Mouse (Mus musculus) heart, embryonic 16.5 days (tissue): ENCODE results near the gene Paxbp1. TPM values are rescaled to one million over a fixed set of nuclear protein-coding genes. Genes with fewer than 3 reads are reported as not detected.

ENCODE experiments used
- ATAC-seq: fragments of 200-750 bp; cut with Nextera tagmentation; replicated peaks from 2 replicates; pipeline ENCODE4 v1.8.0; 2017; ENCODE audit warnings: moderate number of reproducible peaks; ENCODE audit not compliant: insufficient read depth, low FRiP score; ENCODE audit errors: extremely low read depth
- H3K27ac ChIP-seq: fragments of 300-500 bp; sonication (generic); 2 replicates; pipeline ENCODE4 v1.5.1; 2014; ENCODE audit warnings: mild to moderate bottlenecking, low read length, control low read depth, moderate library complexity
- H3K27me3 ChIP-seq: fragments of 300-500 bp; sonication (generic); 2 replicates; pipeline ENCODE4 v1.6.1; 2014; ENCODE audit warnings: low read length, mixed read lengths; ENCODE audit not compliant: control insufficient read depth, insufficient read depth
- H3K36me3 ChIP-seq: fragments of 300-500 bp; sonication (generic); 2 replicates; pipeline ENCODE4 v1.6.1; 2014; ENCODE audit not compliant: control insufficient read depth, insufficient read depth
- H3K4me1 ChIP-seq: fragments of 300-500 bp; sonication (generic); 2 replicates; pipeline ENCODE4 v1.6.1; 2014; ENCODE audit warnings: low read length, mixed read lengths; ENCODE audit not compliant: control insufficient read depth, insufficient read depth
- H3K4me2 ChIP-seq: fragments of 300-500 bp; sonication (generic); 2 replicates; pipeline ENCODE4 v1.6.1; 2014; ENCODE audit warnings: low read depth, mild to moderate bottlenecking, control low read depth, low read length
- H3K4me3 ChIP-seq: fragments of 300-500 bp; sonication (generic); 2 replicates; pipeline ENCODE4 v1.5.1; 2014; ENCODE audit warnings: mild to moderate bottlenecking, control low read depth, low read length
- H3K9ac ChIP-seq: fragments of 300-500 bp; sonication (generic); 2 replicates; pipeline ENCODE4 v1.6.1; 2014; ENCODE audit warnings: low read length, control low read depth
- H3K9me3 ChIP-seq: fragments of 300-500 bp; sonication (generic); replicated peaks from 2 replicates; pipeline ENCODE4 v1.6.1; 2016; ENCODE audit warnings: low read length; ENCODE audit not compliant: control insufficient read depth
- WGBS: fragments of 180-500 bp; shearing (Covaris S2); extraction: QIAGEN DNeasy Blood & Tissue Kit; methylation state at CpG from one replicate; pipeline ENCODE4 v1.1.7; 2014; 5-methylcytosine and 5-hydroxymethylcytosine counted together
- polyA plus RNA-seq: library from polyadenylated mRNA; unstranded; fragments of >200 nt; fragmentation: Nextera tagmentation; extraction: Ambion mirVana; gene quantifications from 2 replicates; pipeline ENCODE4 v1.2.1, GENCODE M21; 2015

The Paxbp1 gene
- polyA plus RNA-seq, 1 experiment from 2014 or later: 43.4 TPM

DNA sequence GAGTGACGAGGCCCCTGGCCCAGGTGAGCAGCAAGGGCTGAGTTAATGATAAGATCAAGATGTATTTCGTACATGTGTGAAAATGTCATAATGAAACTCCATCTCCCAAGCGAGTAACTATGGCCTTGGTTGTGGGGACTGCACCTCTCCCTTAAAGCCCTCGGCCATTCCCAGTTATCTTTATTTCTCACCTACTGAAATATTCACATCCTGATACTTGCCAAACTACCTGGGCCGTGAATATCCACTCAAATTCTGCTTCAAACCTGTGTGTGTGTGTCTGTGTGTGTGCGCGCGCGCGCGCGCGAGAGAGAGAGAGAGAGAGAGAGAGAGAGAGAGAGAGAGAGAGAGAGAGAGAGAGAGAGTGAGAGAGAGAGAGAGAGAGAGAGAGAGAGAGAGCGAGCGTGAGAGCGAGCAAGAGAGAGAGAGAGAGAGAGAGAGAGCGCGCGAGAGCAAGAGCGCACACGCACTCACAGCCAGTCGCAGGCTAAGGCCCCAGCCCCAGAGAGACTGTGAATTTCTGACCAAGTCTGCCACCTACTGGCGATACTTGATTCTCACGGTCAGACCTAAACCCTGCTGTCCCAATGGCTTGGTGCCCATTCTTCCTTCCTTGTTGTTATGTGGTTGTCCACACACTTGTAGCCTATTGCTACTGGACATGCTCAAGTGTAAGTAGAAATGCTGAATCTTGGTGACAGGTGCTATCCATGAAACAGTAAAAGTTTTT, 29.0 kb upstream of the Paxbp1 start:
- Histone ChIP-seq H3K4me3 (no peak overlapping the region), H3K4me1 (0 out of 2 replicates have a peak, but pooled peaks cover 3% of the 10 kb centered on the region), H3K9ac (no peak overlapping the region; the same call in 1 of the 2 replicates), H3K36me3 (no peaks in the 10 kb centered on the region), H3K4me2 (peak overlapping the region; percentile 20; the same call in 1 of the 2 replicates), H3K27ac (no peak overlapping the region), H3K27me3 (no peaks in the 10 kb centered on the region), H3K9me3 (peaks cover 4% of the 10 kb centered on the region; the same call in 1 of the 2 replicates)
- 34% methylated on average over 23 of the region's 24 CpGs for WGBS
- ATAC-seq: peak; percentile 95

DNA sequence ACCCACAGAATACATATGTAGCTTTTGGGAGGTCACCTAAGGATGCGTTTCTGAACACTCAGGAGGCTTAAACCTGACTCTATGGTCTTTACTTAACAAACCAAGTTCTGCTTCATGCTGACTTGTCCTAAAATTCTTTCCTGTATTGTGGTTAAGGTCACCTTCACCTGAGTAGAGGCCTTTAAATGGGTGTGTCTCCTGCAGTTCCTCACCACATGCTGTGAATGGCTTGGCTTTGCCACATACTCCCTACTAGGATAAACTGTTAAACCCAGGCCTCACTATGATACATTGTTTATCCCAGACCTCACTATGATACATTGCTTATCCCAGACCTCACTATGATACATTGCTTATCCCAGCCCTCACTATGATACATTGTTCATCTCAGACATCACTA, 27.9 kb upstream of the Paxbp1 start:
- Histone ChIP-seq H3K9ac (no peak overlapping the region), H3K27me3 (no peaks in the 10 kb centered on the region), H3K4me2 (no peak overlapping the region), H3K27ac (no peak overlapping the region), H3K36me3 (no peaks in the 10 kb centered on the region), H3K9me3 (no peaks in the 10 kb centered on the region), H3K4me3 (no peak overlapping the region), H3K4me1 (0 out of 2 replicates have a peak, but pooled peaks cover 3% of the 10 kb centered on the region)
- WGBS: 94% methylated on average over 1 of the region's 1 CpGs
- ATAC-seq: no peak

DNA sequence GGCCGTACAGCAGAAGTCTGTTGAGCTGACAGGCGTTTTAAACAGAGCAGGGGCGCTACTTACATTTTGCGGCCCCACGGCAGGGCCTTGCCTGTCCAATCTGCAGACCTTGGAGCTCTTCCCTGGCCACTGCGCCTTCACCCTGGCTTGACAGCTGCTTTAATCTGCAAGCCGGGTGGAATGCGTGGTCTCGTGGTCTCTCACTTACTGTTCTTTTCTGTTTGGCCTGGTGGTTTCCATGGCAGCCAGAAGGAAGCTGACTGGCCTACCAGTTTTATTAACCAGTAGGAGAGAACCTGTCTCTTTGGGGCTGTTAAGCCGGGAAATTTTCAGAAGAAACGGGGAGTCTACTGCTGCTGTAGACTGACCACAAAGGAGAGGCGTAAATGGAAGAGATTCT, 24.6 kb upstream of the Paxbp1 start:
- ATAC-seq: no peak; the same call in 1 of the 2 replicates
- WGBS: 25% methylated on average over 12 of the region's 12 CpGs
- H3K9me3 ChIP-seq: no peaks in the 10 kb centered on the region

DNA sequence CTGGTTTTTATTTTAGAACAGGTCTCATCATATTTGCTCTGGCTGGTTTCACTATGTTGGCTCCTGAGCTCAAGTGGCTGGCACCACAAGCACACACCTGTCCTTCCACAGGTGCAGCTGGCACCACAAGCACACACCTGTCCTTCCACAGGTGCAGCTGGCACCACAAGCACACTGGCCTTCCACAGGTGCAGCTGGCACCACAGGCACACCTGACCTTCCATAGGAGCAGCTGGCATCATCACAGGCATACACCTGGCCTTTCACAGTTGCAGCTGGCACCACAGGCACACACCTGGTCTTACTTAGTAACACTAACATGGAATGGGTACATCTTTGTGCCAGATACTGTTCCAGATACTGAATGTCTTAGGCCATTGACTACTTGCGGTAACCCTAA, 22.8 kb upstream of the Paxbp1 start:
- Histone ChIP-seq H3K9me3 (no peaks in the 10 kb centered on the region), H3K36me3 (no peaks in the 10 kb centered on the region), H3K4me2 (no peak overlapping the region), H3K4me3 (no peak overlapping the region), H3K27me3 (no peaks in the 10 kb centered on the region), H3K27ac (no peak overlapping the region), H3K9ac (no peak overlapping the region), H3K4me1 (no peaks in the 10 kb centered on the region)
- 91% methylated on average over 1 of the region's 1 CpGs for WGBS
- ATAC-seq: no peak

More for the DNA sequence above, 24.6 kb upstream of the Paxbp1 start:
- H3K4me3 ChIP-seq: no peak overlapping the region
- no peaks in the 10 kb centered on the region for H3K36me3 ChIP-seq
- H3K4me1 ChIP-seq: 0 out of 2 replicates have a peak, but pooled peaks cover 3% of the 10 kb centered on the region
- no peaks in the 10 kb centered on the region for H3K27me3 ChIP-seq
- no peak overlapping the region for H3K27ac ChIP-seq
- H3K9ac ChIP-seq: no peak overlapping the region
- H3K4me2 ChIP-seq: no peak overlapping the region

DNA sequence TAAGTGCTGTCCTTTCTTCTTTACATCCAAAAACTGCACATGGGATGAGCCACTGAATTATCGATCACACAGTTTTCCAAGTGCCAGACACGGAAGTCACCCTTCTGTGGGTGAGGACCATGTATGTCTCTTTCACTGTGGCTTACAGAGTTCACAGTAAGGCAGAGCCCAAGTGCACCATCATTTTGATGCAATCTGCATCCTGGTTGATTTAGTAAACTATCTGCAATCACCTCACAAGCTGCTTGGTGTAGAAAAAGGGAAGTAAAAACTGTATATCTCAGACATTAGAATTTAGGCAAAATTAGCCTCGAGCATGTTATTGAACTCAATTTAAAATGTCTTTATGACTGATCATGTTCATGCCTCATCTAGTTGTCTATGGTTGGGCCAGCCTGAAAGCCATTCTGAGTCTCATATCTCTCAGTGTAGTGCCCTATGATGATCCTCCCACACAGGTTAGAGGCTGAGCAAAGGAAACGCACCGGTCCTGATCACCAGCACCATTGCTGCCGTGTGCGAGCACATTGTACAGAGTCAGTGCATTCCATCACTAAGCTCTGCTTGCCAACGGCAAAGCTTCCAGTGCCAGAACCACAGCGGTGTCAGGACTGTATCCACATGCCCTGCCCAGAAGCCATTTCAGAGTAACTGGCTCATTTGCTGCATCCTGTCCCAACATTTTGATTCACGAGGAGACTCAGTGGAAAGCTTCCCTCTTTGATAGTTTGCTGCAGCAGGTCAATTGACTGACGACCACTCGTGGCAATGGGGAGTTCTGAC, 20.4 kb upstream of the Paxbp1 start:
- 74% methylated on average over 12 of the region's 12 CpGs for WGBS
- no peak overlapping the region for H3K9ac ChIP-seq
- no peaks in the 10 kb centered on the region for H3K36me3 ChIP-seq
- ATAC-seq: no peak
- H3K9me3 ChIP-seq: no peaks in the 10 kb centered on the region
- H3K27ac ChIP-seq: no peak overlapping the region
- no peaks in the 10 kb centered on the region for H3K27me3 ChIP-seq
- H3K4me1 ChIP-seq: no peaks in the 10 kb centered on the region
- no peak overlapping the region for H3K4me3 ChIP-seq
- no peak overlapping the region for H3K4me2 ChIP-seq

DNA sequence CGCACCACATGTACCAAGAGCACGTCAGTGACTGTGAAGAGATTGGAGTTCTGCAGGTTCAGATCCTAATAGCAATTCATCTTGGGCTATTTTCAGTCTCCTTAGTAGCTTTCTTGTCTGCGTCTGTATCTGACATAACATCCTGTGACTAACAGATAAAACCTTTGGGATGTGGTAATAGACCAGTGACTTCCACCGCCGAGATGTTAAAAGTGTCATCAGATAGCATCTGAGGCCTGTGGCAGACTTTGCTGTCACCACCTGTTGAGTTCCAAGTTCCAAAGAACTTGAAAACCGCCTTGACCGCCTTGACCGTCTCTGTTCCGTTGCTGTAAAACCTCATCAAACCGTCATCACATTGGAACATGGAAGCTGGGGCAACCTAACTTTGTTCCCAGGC, 19.4 kb upstream of the Paxbp1 start:
- Histone ChIP-seq H3K9me3 (no peaks in the 10 kb centered on the region), H3K4me3 (no peak overlapping the region), H3K9ac (no peak overlapping the region), H3K27me3 (0 out of 2 replicates have a peak, but pooled peaks cover 4% of the 10 kb centered on the region), H3K27ac (no peak overlapping the region), H3K36me3 (no peaks in the 10 kb centered on the region), H3K4me1 (no peaks in the 10 kb centered on the region), H3K4me2 (no peak overlapping the region)
- WGBS: 64% methylated on average over 10 of the region's 10 CpGs
- no peak for ATAC-seq

DNA sequence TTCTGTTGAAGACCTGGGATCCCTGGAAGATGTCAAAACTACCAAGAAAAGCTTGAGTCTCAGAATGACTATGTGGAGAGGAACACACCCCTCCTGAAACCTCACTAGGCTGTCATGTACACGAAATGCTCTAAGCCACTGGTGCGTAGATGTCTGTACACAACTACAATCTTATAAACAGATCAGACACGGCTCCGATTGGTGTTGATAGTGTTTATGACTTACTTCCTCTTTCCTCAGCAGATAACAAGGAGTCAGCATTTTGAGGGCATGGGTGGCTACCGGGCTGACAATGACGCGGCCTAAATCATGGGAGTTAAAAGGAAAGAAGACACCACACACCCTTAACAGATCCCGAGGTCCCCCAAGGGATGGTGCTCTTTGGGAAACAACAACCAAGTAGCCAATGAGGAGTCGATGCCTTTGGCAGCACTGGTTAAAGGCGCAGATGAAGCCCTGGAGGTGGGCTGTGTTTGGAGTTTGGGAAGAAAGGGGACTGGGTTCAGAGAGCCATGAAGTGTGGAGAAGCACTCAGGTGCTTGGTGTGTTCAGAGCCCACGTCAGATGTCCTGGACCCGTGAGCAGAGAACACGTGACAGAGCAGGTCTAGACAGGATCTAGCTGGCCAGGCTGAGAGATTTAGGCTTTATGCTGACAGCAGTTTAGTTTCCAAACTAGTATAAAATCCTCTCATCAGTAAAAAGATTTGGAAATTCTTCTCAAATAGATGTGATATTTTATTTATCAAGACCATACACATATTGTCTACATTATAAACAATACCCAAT, 17.4 kb upstream of the Paxbp1 start:
- H3K9ac ChIP-seq: no peak overlapping the region
- WGBS: 67% methylated on average over 13 of the region's 13 CpGs
- no peak for ATAC-seq

DNA sequence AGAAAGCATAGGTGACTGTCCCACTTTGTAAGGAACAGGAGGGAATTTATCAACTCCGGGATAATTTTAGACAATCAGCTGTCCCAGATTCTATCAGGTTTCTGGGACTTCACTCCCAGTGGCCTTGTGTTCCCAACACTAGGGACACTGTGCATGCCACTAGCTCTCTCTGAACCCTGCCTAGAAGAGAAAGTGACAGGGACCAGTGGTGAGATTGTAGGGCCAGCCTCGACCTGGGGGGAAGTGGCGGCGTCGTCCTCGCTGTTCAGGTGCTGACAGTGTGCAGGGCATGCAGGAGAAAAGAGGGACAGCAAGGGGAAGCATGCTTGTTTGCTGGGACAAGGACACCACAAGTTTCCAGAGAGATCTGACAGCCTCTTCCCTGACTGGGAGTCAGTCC, 13.4 kb upstream of the Paxbp1 start:
- no peak overlapping the region for H3K4me2 ChIP-seq
- no peaks in the 10 kb centered on the region for H3K36me3 ChIP-seq
- no peak overlapping the region for H3K4me3 ChIP-seq
- no peak for ATAC-seq
- H3K27ac ChIP-seq: no peak overlapping the region
- WGBS: 44% methylated on average over 6 of the region's 6 CpGs
- 0 out of 2 replicates have a peak, but pooled peaks cover 4% of the 10 kb centered on the region for H3K27me3 ChIP-seq
- H3K9me3 ChIP-seq: no peaks in the 10 kb centered on the region
- no peak overlapping the region for H3K9ac ChIP-seq
- peaks cover 9% of the 10 kb centered on the region for H3K4me1 ChIP-seq

More for the DNA sequence above, 17.4 kb upstream of the Paxbp1 start:
- H3K27ac ChIP-seq: no peak overlapping the region
- no peaks in the 10 kb centered on the region for H3K9me3 ChIP-seq
- peaks cover 3% of the 10 kb centered on the region; the same call in 1 of the 2 replicates for H3K4me1 ChIP-seq
- H3K27me3 ChIP-seq: 0 out of 2 replicates have a peak, but pooled peaks cover 4% of the 10 kb centered on the region
- no peak overlapping the region for H3K4me2 ChIP-seq
- no peak overlapping the region for H3K4me3 ChIP-seq
- H3K36me3 ChIP-seq: no peaks in the 10 kb centered on the region
